Mouse (Mus musculus): Measurements from ENCODE around the gene Gm6592. TPM values are rescaled to one million over a fixed set of nuclear protein-coding genes. Genes with fewer than 3 reads are reported as not detected.

Gm6592 gene
- not detected in 2 replicates for polyA plus RNA-seq (2012; rRNA removed)

DNA sequence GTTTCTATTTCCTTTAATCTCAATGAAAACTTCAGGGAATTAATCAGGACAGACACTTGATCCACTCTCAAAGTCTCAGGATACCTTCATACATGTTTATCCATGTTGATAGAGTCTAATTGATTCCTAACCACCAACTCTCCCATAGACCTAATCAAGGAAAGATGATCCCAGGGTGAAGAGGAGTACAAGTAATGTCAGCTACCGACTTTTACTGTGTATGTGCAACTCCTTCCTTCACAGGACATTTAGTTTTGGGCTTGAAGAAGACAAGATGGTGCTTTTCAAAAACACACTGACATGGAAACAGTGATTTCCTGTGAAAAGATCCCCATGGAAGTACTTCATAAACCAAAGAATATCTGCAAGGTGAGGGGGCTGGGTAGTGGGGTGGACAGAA is at the start of gene Gm6592:
Gene Gm6592, plus strand, starts transcription at position 301 of the 400 bp plus-strand sequence.

DNA sequence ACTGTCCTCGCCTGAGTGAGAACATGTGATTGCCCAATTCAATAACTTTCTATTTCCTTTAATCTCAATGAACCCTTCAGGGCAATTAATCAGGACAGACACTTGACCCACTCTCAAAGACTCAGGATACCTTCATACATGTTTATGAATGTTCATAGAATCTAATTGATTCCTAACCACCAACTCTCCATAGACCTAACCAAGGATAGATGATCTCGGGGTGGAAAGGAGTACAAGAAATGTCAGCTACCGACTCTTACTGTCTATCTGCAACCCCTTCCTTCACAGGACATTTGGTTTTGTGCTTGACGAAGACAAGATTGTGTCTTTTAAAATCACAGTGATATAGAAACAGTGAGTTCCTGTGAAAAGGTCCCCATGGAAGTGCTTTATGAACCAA is 40.4 kb upstream of the Gm6592 start, which contains the start of gene Ssxb5:
Gene Ssxb5, plus strand, starts transcription at position 301 of the 400 bp plus-strand sequence.

DNA sequence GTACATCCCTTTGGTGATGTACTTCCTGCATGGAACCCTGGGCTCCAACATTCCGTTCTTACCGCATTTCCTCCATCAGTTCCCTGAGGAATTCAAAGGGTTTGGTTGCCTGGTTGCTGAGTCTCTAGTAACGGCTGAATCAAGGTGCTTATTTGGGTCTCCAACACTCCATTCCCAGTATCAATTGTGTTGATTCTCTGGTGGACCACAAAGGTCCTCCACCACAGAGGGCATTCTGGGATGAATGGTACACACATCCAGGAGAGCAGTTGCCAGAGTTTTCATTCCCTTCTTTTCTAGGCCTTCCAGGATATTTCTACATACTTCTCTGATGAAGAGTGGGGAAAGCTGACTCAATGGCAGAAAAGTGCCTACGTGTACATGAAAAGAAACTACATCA is 30.2 kb downstream of the Gm6592 start, which contains the start of gene Gm5751:
Gene Gm5751, plus strand, starts transcription at position 301 of the 400 bp plus-strand sequence.

DNA sequence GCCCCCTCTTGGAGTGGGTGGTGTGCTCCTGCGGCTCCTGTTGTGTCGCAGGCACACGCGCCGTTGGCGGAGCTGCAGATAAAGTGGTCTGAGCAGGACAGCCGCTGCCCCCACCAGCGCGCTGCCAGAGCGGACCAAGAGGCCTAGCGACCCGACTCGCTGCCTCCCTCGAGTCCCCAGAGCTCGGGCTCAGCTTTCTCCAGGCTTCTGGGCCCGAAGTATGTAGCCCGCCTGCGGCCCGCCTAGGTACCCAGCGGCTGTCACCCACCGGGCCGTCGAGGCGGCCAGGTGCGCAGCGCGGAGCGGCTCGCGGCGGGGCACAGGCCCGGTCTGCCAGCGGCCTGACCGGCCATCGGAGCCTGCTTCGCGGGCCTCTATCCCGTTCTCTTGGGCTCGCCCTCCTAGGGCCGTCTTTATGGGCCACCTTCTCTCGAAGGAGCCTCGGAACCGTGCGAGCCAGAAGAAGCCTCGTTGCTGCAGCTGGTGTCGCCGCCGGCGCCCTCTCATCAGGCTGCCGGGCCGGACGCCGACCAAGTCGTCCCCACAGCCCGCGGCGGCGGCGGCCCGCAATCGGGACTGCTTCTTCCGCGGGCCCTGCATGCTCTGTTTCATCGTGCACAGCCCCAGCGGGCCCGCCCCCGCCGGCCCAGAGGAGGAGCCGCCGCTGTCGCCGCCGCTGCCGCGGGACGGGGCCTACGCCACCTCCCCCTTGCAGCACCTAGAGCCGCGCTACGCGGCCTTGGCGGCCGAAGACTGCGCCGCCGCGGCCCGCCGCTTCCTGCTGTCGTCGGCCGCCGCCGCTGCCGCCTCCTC is 48.8 kb downstream of the Gm6592 start, which contains the start of gene B630019K06Rik:
Gene B630019K06Rik, plus strand, starts transcription at position 40 of the 813 bp plus-strand sequence.

Other genes starting within 250 kb of the Gm6592 start
- not detected in 2 replicates for gene Ssxb8, start 153.2 kb upstream of the Gm6592 start, polyA plus RNA-seq (2012; rRNA removed)
- not detected in 2 replicates for gene Ssx9, start 95.6 kb upstream of the Gm6592 start, polyA plus RNA-seq (2012; rRNA removed)
- gene Ssxb5, start 40.3 kb upstream of the Gm6592 start, polyA plus RNA-seq (2012; rRNA removed): not detected in 2 replicates
- not detected in 2 replicates for gene Gm5751, start 30.3 kb downstream of the Gm6592 start, polyA plus RNA-seq (2012; rRNA removed)
- 2.4 TPM in 2 replicates for gene B630019K06Rik, start 48.4 kb downstream of the Gm6592 start, polyA plus RNA-seq (2012; rRNA removed)
- not detected in 2 replicates for gene Fthl17b, start 119.0 kb downstream of the Gm6592 start, polyA plus RNA-seq (2012; rRNA removed)
- not detected in 2 replicates for gene Fthl17c, start 132.6 kb downstream of the Gm6592 start, polyA plus RNA-seq (2012; rRNA removed)
- gene Fthl17d, start 142.8 kb downstream of the Gm6592 start, polyA plus RNA-seq (2012; rRNA removed): not detected in 2 replicates
- gene Fthl17e, start 189.5 kb downstream of the Gm6592 start, polyA plus RNA-seq (2012; rRNA removed): not detected in 2 replicates
- not detected in 2 replicates for gene Fthl17f, start 219.0 kb downstream of the Gm6592 start, polyA plus RNA-seq (2012; rRNA removed)